Mouse (Mus musculus): ENCODE measurements around the gene Mylk.

- TF ChIP-seq GATA1 (IDR thresholded peaks at IDR 0.05; ENCODE audit: borderline replicate concordance, low read length), result no peak
- TF ChIP-seq FLI1 (IDR thresholded peaks at IDR 0.05; ENCODE audit: low read length), result no peak
Measured at GRCm38 (mm10) chr16:34700828-34701216, 44.2 kb upstream of the Mylk start.

Measured in megakaryocyte, embryonic 14.5 days (primary cell).